Mouse (Mus musculus) embryonic facial prominence, embryonic 11.5 days (tissue): ENCODE measurements around the gene Syngr4. TPM values are rescaled to one million over a fixed set of nuclear protein-coding genes. Genes with fewer than 3 reads are reported as not detected.

ENCODE experiments used
- ATAC-seq: fragments of 200-750 bp; cut with Nextera tagmentation; replicated peaks from 2 replicates; pipeline ENCODE4 v1.8.0; 2017; ENCODE audit warnings: low read depth; ENCODE audit not compliant: insufficient number of reproducible peaks, low FRiP score, low TSS enrichment
- DNase-seq: peaks from one replicate; pipeline ENCODE4 v3.0.0-alpha.2; 2015; ENCODE audit warnings: low spot score
- H3K27ac ChIP-seq: fragments of 300-500 bp; sonication (generic); replicated peaks from 2 replicates; pipeline ENCODE4 v1.5.1; 2014; ENCODE audit warnings: mild to moderate bottlenecking, low read depth, low read length, control low read depth
- H3K27me3 ChIP-seq: fragments of 300-500 bp; sonication (generic); 2 replicates; pipeline ENCODE4 v1.6.1; 2014; ENCODE audit warnings: mild to moderate bottlenecking, low read length, moderate library complexity, mixed read lengths; ENCODE audit not compliant: control insufficient read depth, insufficient read depth
- H3K36me3 ChIP-seq: fragments of 300-500 bp; sonication (generic); replicated peaks from 2 replicates; pipeline ENCODE4 v1.6.1; 2014; ENCODE audit warnings: low read depth, mild to moderate bottlenecking, low read length, moderate library complexity, mixed read lengths; ENCODE audit not compliant: control insufficient read depth, insufficient read depth
- H3K4me1 ChIP-seq: fragments of 300-500 bp; sonication (generic); 2 replicates; pipeline ENCODE4 v1.6.1; 2014; ENCODE audit warnings: low read length, mixed read lengths; ENCODE audit not compliant: control insufficient read depth, insufficient read depth
- H3K4me2 ChIP-seq: fragments of 300-500 bp; sonication (generic); 2 replicates; pipeline ENCODE4 v1.6.1; 2014; ENCODE audit warnings: low read depth, mild to moderate bottlenecking, control low read depth, low read length, moderate library complexity
- H3K4me3 ChIP-seq: fragments of 300-500 bp; sonication (generic); 2 replicates; pipeline ENCODE4 v1.5.1; 2014; ENCODE audit warnings: low read depth, low read length, control low read depth
- H3K9ac ChIP-seq: fragments of 300-500 bp; sonication (generic); replicated peaks from 2 replicates; pipeline ENCODE4 v1.6.1; 2014; ENCODE audit warnings: mild to moderate bottlenecking, control low read depth, low read length
- H3K9me3 ChIP-seq: fragments of 300-500 bp; sonication (generic); replicated peaks from 2 replicates; pipeline ENCODE4 v1.6.1; 2016; ENCODE audit warnings: mild to moderate bottlenecking, low read length, inconsistent platforms, mixed read lengths; ENCODE audit not compliant: control insufficient read depth
- WGBS: fragments of 180-500 bp; shearing (Covaris S2); extraction: QIAGEN DNeasy Blood & Tissue Kit; methylation state at CpG from one replicate; pipeline ENCODE4 v1.1.7; 2014; 5-methylcytosine and 5-hydroxymethylcytosine counted together
- polyA plus RNA-seq: library from polyadenylated mRNA; unstranded; fragments of >200 nt; fragmentation: Nextera tagmentation; extraction: Ambion mirVana; gene quantifications from 2 replicates; pipeline ENCODE4 v1.2.1, GENCODE M21; 2014

Gene Syngr4
- polyA plus RNA-seq, 1 experiment from 2014 or later = 1.0 TPM

DNA sequence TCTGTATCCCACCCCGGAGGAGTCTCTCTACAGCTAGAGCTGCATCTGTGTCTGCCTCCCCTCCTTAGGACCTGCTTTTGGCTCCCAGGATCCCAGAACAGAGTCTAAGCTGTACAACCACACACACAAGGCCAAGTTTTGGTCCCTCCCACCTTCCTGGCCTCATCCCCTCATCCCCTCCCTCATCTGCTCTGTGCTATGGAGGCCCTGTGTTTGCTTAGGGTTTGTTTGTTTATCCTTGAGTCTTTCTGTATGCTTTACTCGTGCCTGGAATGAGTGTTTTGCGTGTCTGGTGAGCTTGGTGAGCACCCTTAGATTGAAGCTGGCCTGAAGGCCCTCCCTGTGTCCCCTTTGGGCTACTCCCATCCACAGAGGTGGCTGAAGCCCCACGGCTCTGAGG lies 37.5 kb downstream of the Syngr4 start:
- Histone ChIP-seq H3K4me3 (no peak overlapping the region), H3K4me2 (no peak overlapping the region), H3K36me3 (no peaks in the 10 kb centered on the region), H3K9me3 (no peaks in the 10 kb centered on the region), H3K27me3 (peaks cover 11% of the 10 kb centered on the region), H3K4me1 (no peaks in the 10 kb centered on the region), H3K27ac (no peak overlapping the region), H3K9ac (no peak overlapping the region)
- ATAC-seq = no peak
- WGBS = 67% methylated on average over 4 of the region's 4 CpGs
- no peak for DNase-seq

DNA sequence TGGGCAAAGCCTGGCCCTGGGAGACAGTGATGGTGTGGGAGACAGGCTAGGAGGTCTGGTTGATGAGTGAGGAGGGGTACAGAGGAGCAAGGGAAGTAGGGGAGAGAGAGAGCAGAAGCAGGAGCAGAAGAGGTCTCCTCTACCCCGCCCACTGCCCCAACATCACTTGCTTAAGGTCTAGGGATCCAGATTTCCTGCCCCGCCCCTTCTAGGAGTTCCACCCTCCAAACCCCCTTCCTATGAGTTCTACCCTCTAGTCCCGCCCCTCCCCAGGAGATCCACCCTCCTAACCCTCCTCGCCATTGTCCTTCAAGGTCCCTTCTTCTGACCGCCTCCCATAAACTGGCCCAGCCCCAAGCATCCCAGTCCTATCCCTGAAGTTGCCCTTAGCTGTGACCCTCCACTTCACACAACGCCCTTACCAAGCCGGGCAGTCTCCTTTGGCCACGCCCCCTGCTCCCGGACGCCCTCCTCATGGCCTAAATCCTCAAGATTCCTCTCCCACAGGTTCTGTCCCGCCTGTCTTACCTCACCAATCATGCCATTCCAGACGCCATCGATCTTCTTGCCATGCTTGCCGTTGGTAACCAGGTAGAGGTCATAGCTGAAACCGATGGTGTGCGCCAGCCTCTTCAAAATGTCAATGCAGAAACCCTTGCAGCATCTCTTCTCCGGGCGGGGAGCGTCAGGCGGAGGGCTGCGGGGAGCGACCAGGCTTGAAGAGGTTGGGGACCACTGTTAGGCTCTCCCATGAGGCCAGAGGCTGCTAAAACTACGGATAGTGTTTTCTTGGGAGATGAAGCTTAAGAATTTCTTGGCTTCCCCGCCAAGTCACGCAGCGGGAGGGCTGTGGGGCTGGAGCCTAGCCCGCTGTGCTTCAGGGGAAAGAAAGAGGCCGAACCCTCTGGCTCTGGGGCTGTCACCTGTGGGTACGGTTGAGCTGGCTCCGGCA lies 39.3 kb downstream of the Syngr4 start:
- Histone ChIP-seq H3K27me3 (peaks cover 11% of the 10 kb centered on the region), H3K4me2 (peak overlapping the region; percentile 61), H3K27ac (no peak overlapping the region), H3K9me3 (no peaks in the 10 kb centered on the region), H3K4me3 (peak overlapping the region; percentile 32), H3K36me3 (no peaks in the 10 kb centered on the region), H3K4me1 (no peaks in the 10 kb centered on the region), H3K9ac (peak overlapping the region; percentile 39)
- 3% methylated on average over 30 of the region's 30 CpGs for WGBS
- ATAC-seq = no peak
- peak; percentile 45 for DNase-seq

DNA sequence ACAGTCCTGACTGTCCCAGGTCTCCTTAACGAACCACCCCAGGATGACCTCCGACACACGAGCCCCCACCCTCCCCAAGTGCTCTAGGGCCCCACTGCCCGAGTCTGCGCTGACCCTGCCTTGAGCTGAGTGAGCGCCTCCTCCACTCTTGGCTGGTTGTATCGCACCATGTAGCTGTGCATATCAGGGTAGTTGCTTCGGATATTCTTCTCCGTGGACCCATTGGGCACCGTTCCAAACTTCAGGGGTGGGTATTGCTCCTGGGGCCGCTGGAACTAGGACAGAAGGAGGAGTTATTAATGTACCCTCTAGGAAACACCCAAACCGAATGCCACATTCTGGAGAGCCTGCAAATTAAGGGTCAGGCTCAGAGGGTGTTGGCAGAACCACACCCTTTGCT lies 43.4 kb downstream of the Syngr4 start:
- no peak overlapping the region for H3K27ac ChIP-seq
- no peaks in the 10 kb centered on the region for H3K9me3 ChIP-seq
- peaks cover 11% of the 10 kb centered on the region for H3K27me3 ChIP-seq
- 79% methylated on average over 12 of the region's 12 CpGs for WGBS
- DNase-seq (no peak), ATAC-seq (no peak)
- no peak overlapping the region for H3K4me3 ChIP-seq
- H3K9ac ChIP-seq = no peak overlapping the region
- H3K4me2 ChIP-seq = no peak overlapping the region
- H3K4me1 ChIP-seq = no peaks in the 10 kb centered on the region
- no peaks in the 10 kb centered on the region for H3K36me3 ChIP-seq

DNA sequence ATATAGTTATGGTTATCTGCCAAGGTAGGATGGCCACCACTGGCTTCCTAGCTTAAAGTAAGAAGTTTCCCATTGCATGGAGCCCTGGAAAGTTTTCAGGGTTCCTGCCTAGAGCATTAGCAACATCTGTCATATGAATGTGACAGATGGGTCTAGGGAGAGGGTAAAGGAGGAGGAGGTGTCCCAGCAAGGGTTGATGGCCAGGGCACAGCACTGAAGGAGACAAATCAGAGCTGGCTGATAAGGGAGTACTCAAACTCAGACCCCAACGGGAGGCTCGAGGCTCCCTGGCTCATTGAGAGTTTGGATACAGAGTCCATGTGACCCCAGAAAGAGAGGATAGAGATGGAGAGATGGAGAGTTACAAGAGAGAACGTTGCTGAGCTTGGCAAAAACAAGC lies 45.9 kb downstream of the Syngr4 start:
- 74% methylated on average over 3 of the region's 3 CpGs for WGBS
- Histone ChIP-seq H3K27me3 (no peaks in the 10 kb centered on the region), H3K9ac (no peak overlapping the region), H3K36me3 (no peaks in the 10 kb centered on the region), H3K4me1 (no peaks in the 10 kb centered on the region), H3K27ac (no peak overlapping the region), H3K4me2 (no peak overlapping the region), H3K9me3 (no peaks in the 10 kb centered on the region), H3K4me3 (no peak overlapping the region)
- ATAC-seq (no peak), DNase-seq (no peak)

DNA sequence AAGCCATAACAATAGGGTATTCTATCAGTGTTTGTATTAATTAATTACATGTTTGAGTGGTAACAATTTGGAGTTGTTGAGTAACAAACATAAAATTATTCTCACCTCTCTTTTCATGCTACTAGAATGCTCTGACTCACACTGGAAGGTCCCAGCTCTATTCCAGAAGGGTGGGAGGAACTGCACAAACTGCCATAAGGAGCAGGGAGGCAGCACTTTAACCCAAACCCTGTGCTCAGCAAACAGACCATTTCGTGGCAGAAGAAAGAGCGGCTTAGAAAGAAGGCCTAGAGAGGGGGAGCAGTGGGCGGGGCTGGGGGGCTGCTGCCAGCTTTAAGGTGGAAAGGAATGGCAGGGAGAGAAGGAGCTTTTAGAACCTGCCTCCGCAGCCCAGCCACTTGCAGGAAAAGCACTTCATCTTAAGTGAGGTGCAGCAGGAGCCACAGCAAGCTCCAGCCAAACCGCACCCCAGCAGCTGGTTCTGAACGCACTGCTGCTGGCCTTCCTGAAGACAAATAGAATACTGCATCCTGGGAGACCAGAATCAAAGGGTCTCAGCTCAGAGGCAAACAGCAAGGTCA lies 48.0 kb downstream of the Syngr4 start:
- 9% methylated on average over 6 of the region's 6 CpGs for WGBS
- DNase-seq = no peak

DNA sequence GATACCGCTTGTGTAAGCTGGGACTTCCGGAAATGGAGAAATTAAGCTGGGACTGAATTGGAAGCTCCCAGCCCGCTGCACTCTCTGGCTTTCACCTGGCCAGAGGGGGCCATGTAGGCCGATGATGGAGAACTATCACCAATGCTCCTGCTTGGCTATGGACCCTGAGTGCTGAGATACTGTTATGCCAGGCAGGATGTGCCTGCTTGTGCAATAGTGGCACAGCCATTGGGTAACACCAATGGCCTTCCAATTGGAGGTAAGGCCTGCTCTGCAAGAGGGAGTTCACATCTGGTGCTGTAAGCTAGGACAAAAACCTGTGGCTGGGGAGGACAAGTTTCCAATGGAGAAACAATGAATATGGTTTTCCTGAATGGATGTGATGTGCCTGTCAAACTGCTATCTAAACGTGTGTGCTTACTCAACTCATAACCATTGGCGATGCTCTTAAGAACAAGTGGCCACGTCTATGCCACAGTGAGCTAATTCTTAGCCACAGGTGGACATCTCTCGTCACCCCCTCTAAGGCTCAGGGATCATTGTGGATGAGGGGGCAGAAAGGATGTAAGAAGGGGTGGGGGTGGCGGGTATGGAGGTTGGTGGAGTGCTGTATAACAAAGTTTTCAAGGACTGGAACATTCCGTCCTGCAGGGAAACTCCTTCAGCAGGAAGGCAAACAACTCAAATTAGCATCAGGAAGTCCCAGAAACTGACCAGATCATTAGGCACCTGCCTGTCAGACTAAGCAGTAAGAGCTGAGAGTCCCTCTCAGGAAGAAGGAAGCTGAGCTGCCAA lies 53.4 kb downstream of the Syngr4 start:
- H3K27ac ChIP-seq = no peak overlapping the region
- H3K9me3 ChIP-seq = no peaks in the 10 kb centered on the region
- H3K4me2 ChIP-seq = no peak overlapping the region
- no peaks in the 10 kb centered on the region for H3K4me1 ChIP-seq
- ATAC-seq = no peak
- H3K4me3 ChIP-seq = no peak overlapping the region
- H3K27me3 ChIP-seq = no peaks in the 10 kb centered on the region
- no peak overlapping the region for H3K9ac ChIP-seq
- WGBS = 87% methylated on average over 10 of the region's 10 CpGs
- H3K36me3 ChIP-seq = no peaks in the 10 kb centered on the region
- DNase-seq = no peak

More for the DNA sequence above, 48.0 kb downstream of the Syngr4 start:
- Histone ChIP-seq H3K36me3 (no peaks in the 10 kb centered on the region), H3K4me3 (no peak overlapping the region), H3K4me2 (no peak overlapping the region), H3K9ac (0 out of 2 replicates have a peak overlapping the region, but pooled peaks have one; percentile 18), H3K9me3 (no peaks in the 10 kb centered on the region), H3K27ac (no peak overlapping the region), H3K27me3 (no peaks in the 10 kb centered on the region), H3K4me1 (no peaks in the 10 kb centered on the region)
- ATAC-seq = no peak
